Mouse (Mus musculus) neural tube, postnatal 0 days (tissue): ENCODE results near the gene Plcg2. TPM values are rescaled to one million over a fixed set of nuclear protein-coding genes. Genes with fewer than 3 reads are reported as not detected.

Experiments used
- microRNA-seq: library from miRNA; unstranded; fragments of <30 nt; microRNA quantifications from one replicate; pipeline ENCODE4, GENCODE M21; 2016
- polyA plus RNA-seq: library from polyadenylated mRNA; unstranded; fragments of >200 nt; fragmentation: Nextera tagmentation; extraction: Ambion mirVana; gene quantifications from 2 replicates; pipeline ENCODE4 v1.2.1, GENCODE M21; 2015

Gene Plcg2
- 1.7 and 2.1 TPM in 2 replicates for polyA plus RNA-seq

GRCm38 (mm10) chr8:117498179-117498914 is at the start of gene Plcg2:
TSS of gene Plcg2 (plus strand) at chr8:117498291.

GRCm38 (mm10) chr8:117673430-117673830 is 175.3 kb downstream of the Plcg2 start, which contains the start of gene Sdr42e1:
TSS of gene Sdr42e1 (minus strand) at chr8:117673689.

Small RNA genes within 50 kb of the gene (microRNA-seq; reads per million reads assigned to microRNA genes)
- gene Gm27361 (not detected), gene Mir7077 (not detected), gene Mir7078 (not detected)

Other genes starting within 250 kb of the Plcg2 start
- 225 and 229 TPM in 2 replicates for gene Cmip, start 241.2 kb upstream of the Plcg2 start, polyA plus RNA-seq
- 3.6 and 4.0 TPM in 2 replicates for gene Sdr42e1, start 175.4 kb downstream of the Plcg2 start, polyA plus RNA-seq
- gene Hsd17b2, start 203.6 kb downstream of the Plcg2 start, polyA plus RNA-seq = 1.6 TPM in 2 replicates